Mouse (Mus musculus): Measurements from ENCODE around the gene Ankfn1. TPM values are rescaled to one million over a fixed set of nuclear protein-coding genes. Genes with fewer than 3 reads are reported as not detected.

Ankfn1 gene
- polyA plus RNA-seq, 1 experiment from 2014 or later, result 0.52 TPM

GRCm38 (mm10) chr11:89551441-89551840, 226.0 kb downstream of the Ankfn1 start:
- H3K27me3 ChIP-seq, result peaks cover 18% of the 10 kb centered on the region
- no peak overlapping the region for H3K4me3 ChIP-seq
- no peaks in the 10 kb centered on the region for H3K36me3 ChIP-seq
- 88% methylated on average over 11 of the region's 11 CpGs for WGBS
- no peak overlapping the region for H3K9ac ChIP-seq
- no peak for ATAC-seq (ENCODE audit: low FRiP score, low read depth)
- H3K4me2 ChIP-seq (replicated peaks), result no peak overlapping the region
- H3K9me3 ChIP-seq, result no peaks in the 10 kb centered on the region
- H3K4me1 ChIP-seq, result no peaks in the 10 kb centered on the region
- no peak overlapping the region for H3K27ac ChIP-seq

GRCm38 (mm10) chr11:89550921-89551320, 226.5 kb downstream of the Ankfn1 start:
- no peak for ATAC-seq (ENCODE audit: low FRiP score, low read depth)
- 76% methylated on average over 3 of the region's 3 CpGs for WGBS

GRCm38 (mm10) chr11:89548786-89549185, 228.7 kb downstream of the Ankfn1 start:
- no peak for ATAC-seq (ENCODE audit: low FRiP score, low read depth)
- no peaks in the 10 kb centered on the region for H3K36me3 ChIP-seq
- H3K4me2 ChIP-seq (replicated peaks), result no peak overlapping the region
- H3K9me3 ChIP-seq, result no peaks in the 10 kb centered on the region
- no peak overlapping the region for H3K4me3 ChIP-seq
- H3K9ac ChIP-seq, result no peak overlapping the region
- peaks cover 21% of the 10 kb centered on the region for H3K27me3 ChIP-seq
- peaks cover 18% of the 10 kb centered on the region; the same call in 1 of the 2 replicates for H3K4me1 ChIP-seq
- no peak overlapping the region for H3K27ac ChIP-seq
- WGBS, result 60% methylated on average over 4 of the region's 4 CpGs

More at GRCm38 (mm10) chr11:89550921-89551320, 226.5 kb downstream of the Ankfn1 start:
- Histone ChIP-seq H3K9me3 (no peaks in the 10 kb centered on the region), H3K27me3 (peaks cover 18% of the 10 kb centered on the region), H3K4me1 (0 out of 2 replicates have a peak, but pooled peaks cover 1% of the 10 kb centered on the region), H3K4me3 (no peak overlapping the region), H3K36me3 (no peaks in the 10 kb centered on the region), H3K4me2 (replicated peaks) (no peak overlapping the region), H3K27ac (no peak overlapping the region), H3K9ac (no peak overlapping the region)

GRCm38 (mm10) chr11:89546164-89546563, 231.3 kb downstream of the Ankfn1 start:
- ATAC-seq (ENCODE audit: low FRiP score, low read depth), result peak; percentile 57; the same call in 1 of the 2 replicates
- peaks cover 21% of the 10 kb centered on the region for H3K27me3 ChIP-seq
- H3K36me3 ChIP-seq, result no peaks in the 10 kb centered on the region
- H3K4me2 ChIP-seq (replicated peaks), result no peak overlapping the region
- H3K4me1 ChIP-seq, result peaks cover 19% of the 10 kb centered on the region; the same call in 1 of the 2 replicates
- no peak overlapping the region for H3K4me3 ChIP-seq
- WGBS, result 26% methylated on average over 7 of the region's 7 CpGs
- no peak overlapping the region for H3K9ac ChIP-seq
- H3K27ac ChIP-seq, result peak overlapping the region; percentile 40; the same call in 1 of the 2 replicates
- H3K9me3 ChIP-seq, result peaks cover 6% of the 10 kb centered on the region; the same call in 1 of the 2 replicates

GRCm38 (mm10) chr11:89544856-89545817, 232.3 kb downstream of the Ankfn1 start:
- peaks cover 6% of the 10 kb centered on the region; the same call in 1 of the 2 replicates for H3K9me3 ChIP-seq
- ATAC-seq (ENCODE audit: low FRiP score, low read depth), result peak; percentile 71
- 3% methylated on average over 29 of the region's 29 CpGs for WGBS
- H3K27ac ChIP-seq, result peak overlapping the region; percentile 75
- H3K36me3 ChIP-seq, result no peaks in the 10 kb centered on the region
- H3K4me2 ChIP-seq (replicated peaks), result peak overlapping the region; percentile 60
- H3K4me1 ChIP-seq, result peaks cover 19% of the 10 kb centered on the region; the same call in 1 of the 2 replicates
- H3K4me3 ChIP-seq, result peak overlapping the region; percentile 22
- H3K9ac ChIP-seq, result peak overlapping the region; percentile 55
- H3K27me3 ChIP-seq, result peaks cover 14% of the 10 kb centered on the region; the same call in 1 of the 2 replicates

- WGBS, result 50% methylated on average over 8 of the region's 8 CpGs
- no peak overlapping the region for H3K4me3 ChIP-seq
- no peaks in the 10 kb centered on the region; the same call in 1 of the 2 replicates for H3K27me3 ChIP-seq
- no peak for ATAC-seq (ENCODE audit: low FRiP score, low read depth)
- H3K4me1 ChIP-seq, result peaks cover 8% of the 10 kb centered on the region; the same call in 1 of the 2 replicates
- H3K4me2 ChIP-seq (replicated peaks), result no peak overlapping the region
- no peaks in the 10 kb centered on the region for H3K36me3 ChIP-seq
- peaks cover 6% of the 10 kb centered on the region; the same call in 1 of the 2 replicates for H3K9me3 ChIP-seq
- no peak overlapping the region for H3K27ac ChIP-seq
- H3K9ac ChIP-seq, result no peak overlapping the region
Measured at GRCm38 (mm10) chr11:89538376-89538775, 239.1 kb downstream of the Ankfn1 start.

- Histone ChIP-seq H3K4me2 (replicated peaks) (no peak overlapping the region), H3K4me3 (no peak overlapping the region), H3K9ac (no peak overlapping the region), H3K27me3 (no peaks in the 10 kb centered on the region), H3K9me3 (no peaks in the 10 kb centered on the region), H3K36me3 (no peaks in the 10 kb centered on the region), H3K4me1 (0 out of 2 replicates have a peak, but pooled peaks cover 2% of the 10 kb centered on the region), H3K27ac (no peak overlapping the region)
- WGBS, result 78% methylated on average over 4 of the region's 4 CpGs
- ATAC-seq (ENCODE audit: low FRiP score, low read depth), result no peak; the same call in 1 of the 2 replicates
Measured at GRCm38 (mm10) chr11:89527800-89528430, 249.5 kb downstream of the Ankfn1 start.

GRCm38 (mm10) chr11:89515501-89515901, 262.0 kb downstream of the Ankfn1 start:
- Histone ChIP-seq H3K36me3 (no peaks in the 10 kb centered on the region), H3K4me1 (peaks cover 6% of the 10 kb centered on the region), H3K9me3 (no peaks in the 10 kb centered on the region), H3K27ac (no peak overlapping the region), H3K9ac (no peak overlapping the region), H3K4me3 (no peak overlapping the region), H3K4me2 (replicated peaks) (peak overlapping the region; percentile 38), H3K27me3 (peaks cover 19% of the 10 kb centered on the region)
- WGBS, result 14% methylated on average over 9 of the region's 9 CpGs
- peak; percentile 71 for ATAC-seq (ENCODE audit: low FRiP score, low read depth)

GRCm38 (mm10) chr11:89508675-89509324, 268.7 kb downstream of the Ankfn1 start:
- Histone ChIP-seq H3K27ac (peak overlapping the region; percentile 33; the same call in 1 of the 2 replicates), H3K27me3 (no peaks in the 10 kb centered on the region), H3K9ac (no peak overlapping the region), H3K36me3 (no peaks in the 10 kb centered on the region), H3K9me3 (no peaks in the 10 kb centered on the region), H3K4me3 (no peak overlapping the region), H3K4me2 (replicated peaks) (0 out of 2 replicates have a peak overlapping the region, but pooled peaks have one; percentile 7), H3K4me1 (peaks cover 25% of the 10 kb centered on the region)
- ATAC-seq (ENCODE audit: low FRiP score, low read depth), result no peak
- WGBS, result 17% methylated on average over 11 of the region's 11 CpGs

- ATAC-seq (ENCODE audit: low FRiP score, low read depth), result peak; percentile 58
- WGBS, result 41% methylated on average over 11 of the region's 11 CpGs
- Histone ChIP-seq H3K27ac (no peak overlapping the region), H3K4me2 (replicated peaks) (no peak overlapping the region), H3K27me3 (0 out of 2 replicates have a peak, but pooled peaks cover 5% of the 10 kb centered on the region), H3K4me1 (peaks cover 25% of the 10 kb centered on the region), H3K36me3 (no peaks in the 10 kb centered on the region), H3K4me3 (no peak overlapping the region), H3K9me3 (no peaks in the 10 kb centered on the region), H3K9ac (no peak overlapping the region)
Measured at GRCm38 (mm10) chr11:89506595-89507245, 270.7 kb downstream of the Ankfn1 start.

- H3K9ac ChIP-seq, result no peak overlapping the region
- no peak for ATAC-seq (ENCODE audit: low FRiP score, low read depth)
- no peaks in the 10 kb centered on the region for H3K36me3 ChIP-seq
- 73% methylated on average over 7 of the region's 7 CpGs for WGBS
- peaks cover 25% of the 10 kb centered on the region for H3K4me1 ChIP-seq
- H3K4me3 ChIP-seq, result no peak overlapping the region
- H3K4me2 ChIP-seq (replicated peaks), result no peak overlapping the region
- H3K9me3 ChIP-seq, result no peaks in the 10 kb centered on the region
- H3K27ac ChIP-seq, result peak overlapping the region; percentile 55; the same call in 1 of the 2 replicates
- peaks cover 11% of the 10 kb centered on the region; the same call in 1 of the 2 replicates for H3K27me3 ChIP-seq
Measured at GRCm38 (mm10) chr11:89505046-89505445, 272.4 kb downstream of the Ankfn1 start.
